Mouse (Mus musculus) neural tube, embryonic 10.5 days (tissue): ENCODE measurements around the gene Tiparp.

Source experiments
- DNase-seq: peaks from one replicate; pipeline ENCODE4 v3.0.0-alpha.2; 2017; ENCODE audit warnings: low spot score; ENCODE audit errors: extremely low spot score

Gene Tiparp

GRCm38 (mm10) chr3:65527691-65528601, at the start of gene Tiparp:
Gene Tiparp (plus strand): TSS chr3:65528410.
- peak; percentile 93 for DNase-seq

- DNase-seq, result no peak
Observed at GRCm38 (mm10) chr3:65480676-65481075, 47.5 kb upstream of the Tiparp start.

- DNase-seq, result no peak
Observed at GRCm38 (mm10) chr3:65482266-65482665, 45.9 kb upstream of the Tiparp start.

- DNase-seq, result no peak
Observed at GRCm38 (mm10) chr3:65482698-65483407, 45.4 kb upstream of the Tiparp start.

- no peak for DNase-seq
Observed at GRCm38 (mm10) chr3:65484161-65484733, 44.0 kb upstream of the Tiparp start.

GRCm38 (mm10) chr3:65487419-65488088, 40.7 kb upstream of the Tiparp start:
- DNase-seq, result no peak

GRCm38 (mm10) chr3:65488556-65489244, 39.5 kb upstream of the Tiparp start:
- no peak for DNase-seq

- DNase-seq, result no peak
Observed at GRCm38 (mm10) chr3:65489601-65490000, 38.6 kb upstream of the Tiparp start.

GRCm38 (mm10) chr3:65494291-65494763, 33.9 kb upstream of the Tiparp start:
- no peak for DNase-seq

- DNase-seq, result no peak
Observed at GRCm38 (mm10) chr3:65507766-65508165, 20.4 kb upstream of the Tiparp start.

- no peak for DNase-seq
Observed at GRCm38 (mm10) chr3:65510588-65510987, 17.6 kb upstream of the Tiparp start.

GRCm38 (mm10) chr3:65515751-65516150, 12.5 kb upstream of the Tiparp start:
- no peak for DNase-seq

- DNase-seq, result no peak
Observed at GRCm38 (mm10) chr3:65516526-65516925, 11.7 kb upstream of the Tiparp start.

- DNase-seq, result no peak
Observed at GRCm38 (mm10) chr3:65517141-65517540, 11.1 kb upstream of the Tiparp start.

- DNase-seq, result no peak
Observed at GRCm38 (mm10) chr3:65517747-65518527, 10.3 kb upstream of the Tiparp start.

- no peak for DNase-seq
Observed at GRCm38 (mm10) chr3:65521391-65521790, 6.8 kb upstream of the Tiparp start.

GRCm38 (mm10) chr3:65523397-65523796, 4.8 kb upstream of the Tiparp start:
- no peak for DNase-seq

GRCm38 (mm10) chr3:65525731-65526130, 2.5 kb upstream of the Tiparp start:
- no peak for DNase-seq

GRCm38 (mm10) chr3:65527196-65527595, 1.0 kb upstream of the Tiparp start:
- DNase-seq, result no peak
